Mouse (Mus musculus) heart, embryonic 15.5 days (tissue): ENCODE measurements around the gene Wipf3. TPM values are rescaled to one million over a fixed set of nuclear protein-coding genes. Genes with fewer than 3 reads are reported as not detected.

Source experiments
- ATAC-seq: fragments of 200-750 bp; cut with Nextera tagmentation; replicated peaks from 2 replicates; pipeline ENCODE4 v1.8.0; 2017; ENCODE audit warnings: low read depth, moderate TSS enrichment; ENCODE audit not compliant: insufficient number of reproducible peaks, insufficient read depth, low FRiP score
- H3K27ac ChIP-seq: fragments of 300-500 bp; sonication (generic); 2 replicates; pipeline ENCODE4 v1.5.1; 2015; ENCODE audit warnings: mild to moderate bottlenecking, inconsistent platforms
- H3K27me3 ChIP-seq: fragments of 300-500 bp; sonication (generic); 2 replicates; pipeline ENCODE4 v1.6.1; 2015; ENCODE audit warnings: inconsistent platforms
- H3K36me3 ChIP-seq: fragments of 300-500 bp; sonication (generic); 2 replicates; pipeline ENCODE4 v1.6.1; 2015; ENCODE audit warnings: mild to moderate bottlenecking, inconsistent platforms
- H3K4me1 ChIP-seq: fragments of 300-500 bp; sonication (generic); replicated peaks from 2 replicates; pipeline ENCODE4 v1.6.1; 2015; ENCODE audit warnings: inconsistent platforms
- H3K4me2 ChIP-seq: fragments of 300-500 bp; sonication (generic); 2 replicates; pipeline ENCODE4 v1.6.1; 2015; ENCODE audit warnings: inconsistent platforms, mild to moderate bottlenecking, moderate library complexity
- H3K4me3 ChIP-seq: fragments of 300-500 bp; sonication (generic); 2 replicates; pipeline ENCODE4 v1.5.1; 2015; ENCODE audit warnings: mild to moderate bottlenecking, inconsistent platforms
- H3K9ac ChIP-seq: fragments of 300-500 bp; sonication (generic); 2 replicates; pipeline ENCODE4 v1.6.1; 2015; ENCODE audit warnings: mild to moderate bottlenecking, inconsistent platforms
- H3K9me3 ChIP-seq: fragments of 300-500 bp; sonication (generic); replicated peaks from 2 replicates; pipeline ENCODE4 v1.6.1; 2016; ENCODE audit warnings: inconsistent platforms
- WGBS: fragments of 180-500 bp; shearing (Covaris S2); methylation state at CpG from one replicate; pipeline ENCODE4 v1.1.7; 2015; ENCODE audit warnings: mixed read lengths; 5-methylcytosine and 5-hydroxymethylcytosine counted together
- polyA plus RNA-seq: library from polyadenylated mRNA; unstranded; fragments of >200 nt; fragmentation: Nextera tagmentation; extraction: Ambion mirVana; gene quantifications from 2 replicates; pipeline ENCODE4 v1.2.1, GENCODE M21; 2015

The Wipf3 gene
- polyA plus RNA-seq, 1 experiment from 2014 or later: 3.4 TPM

DNA sequence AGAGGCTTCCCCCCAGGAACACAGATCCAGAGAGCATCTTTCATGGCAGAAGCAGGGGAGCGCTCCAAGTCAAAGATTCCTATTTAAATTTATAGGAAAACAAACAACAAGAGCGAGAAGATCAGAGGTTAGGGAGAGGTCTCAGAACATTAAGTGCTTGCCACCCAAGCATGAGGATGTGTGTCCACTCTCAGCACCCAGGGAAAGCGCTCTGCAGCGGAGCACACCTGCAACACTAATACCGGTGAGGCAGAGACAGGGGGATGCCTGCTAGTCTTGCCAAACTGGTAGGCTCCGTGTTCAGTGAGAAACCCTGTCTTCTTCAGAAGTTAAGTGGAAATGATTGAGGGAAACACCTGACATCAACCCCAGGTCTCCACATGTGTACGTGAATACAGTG is 110.0 kb downstream of the Wipf3 start:
- Histone ChIP-seq H3K9me3 (no peaks in the 10 kb centered on the region), H3K4me3 (no peak overlapping the region), H3K27ac (no peak overlapping the region), H3K36me3 (no peaks in the 10 kb centered on the region), H3K4me2 (no peak overlapping the region), H3K27me3 (0 out of 2 replicates have a peak, but pooled peaks cover 2% of the 10 kb centered on the region), H3K4me1 (peaks cover 22% of the 10 kb centered on the region), H3K9ac (no peak overlapping the region)
- ATAC-seq: no peak
- WGBS: 86% methylated on average over 7 of the region's 7 CpGs

DNA sequence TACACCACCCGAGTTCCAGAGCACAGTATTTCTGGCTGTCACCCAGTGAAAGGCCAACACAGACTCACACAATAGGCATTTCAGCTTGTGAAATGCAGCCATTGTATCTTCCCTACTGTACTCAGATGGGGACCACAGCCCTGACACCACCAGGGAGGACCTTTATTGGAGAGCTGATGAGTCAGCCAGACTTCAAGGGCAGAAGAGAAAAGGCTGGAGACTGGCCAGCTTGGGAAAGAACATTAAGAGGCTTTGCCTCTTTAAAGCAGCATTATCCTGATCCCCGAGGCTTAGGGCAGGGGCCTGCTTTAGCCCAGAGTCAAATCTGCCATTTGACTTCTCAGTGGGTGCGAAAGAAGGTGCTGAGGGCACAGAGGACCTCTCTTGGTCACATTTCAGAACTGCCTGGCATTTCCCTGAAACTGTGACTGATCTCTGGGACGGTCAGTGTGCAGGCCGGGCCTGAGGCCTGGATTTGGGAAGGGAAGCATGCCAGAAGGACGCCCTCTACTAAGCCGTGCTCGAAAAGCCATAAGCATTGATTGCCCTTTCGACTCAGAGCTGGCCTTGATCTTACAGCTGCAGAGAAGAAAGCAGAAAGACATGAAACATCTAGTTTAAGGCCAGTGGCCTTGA is 111.0 kb downstream of the Wipf3 start:
- H3K9me3 ChIP-seq: no peaks in the 10 kb centered on the region
- peaks cover 22% of the 10 kb centered on the region for H3K4me1 ChIP-seq
- no peak overlapping the region for H3K4me2 ChIP-seq
- 0 out of 2 replicates have a peak, but pooled peaks cover 3% of the 10 kb centered on the region for H3K27me3 ChIP-seq
- no peak overlapping the region for H3K9ac ChIP-seq
- no peak overlapping the region for H3K4me3 ChIP-seq
- WGBS: 51% methylated on average over 9 of the region's 9 CpGs
- peak overlapping the region; percentile 49 for H3K27ac ChIP-seq
- ATAC-seq: no peak; the same call in 1 of the 2 replicates
- H3K36me3 ChIP-seq: no peaks in the 10 kb centered on the region

DNA sequence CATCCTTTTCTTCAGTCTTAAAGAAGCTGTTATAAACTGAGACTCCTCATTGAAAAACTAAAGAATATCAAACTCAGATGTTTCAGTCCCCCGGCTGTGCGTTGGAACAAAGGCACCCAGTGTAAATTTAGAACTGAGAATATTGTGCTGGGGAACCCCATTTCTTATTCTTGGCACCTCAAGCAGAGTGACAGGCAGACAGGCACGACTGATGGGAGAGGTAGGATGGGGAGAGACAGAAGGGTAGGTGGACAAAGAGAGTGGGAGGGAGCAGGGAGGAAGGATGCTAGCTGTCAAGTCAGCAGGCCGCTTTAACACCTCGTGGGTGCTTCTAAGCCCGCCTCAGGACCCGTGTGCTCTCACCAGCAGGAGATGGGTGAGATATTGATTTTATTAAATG is 113.4 kb downstream of the Wipf3 start:
- Histone ChIP-seq H3K27me3 (0 out of 2 replicates have a peak, but pooled peaks cover 3% of the 10 kb centered on the region), H3K4me3 (no peak overlapping the region), H3K9ac (no peak overlapping the region), H3K4me2 (no peak overlapping the region), H3K36me3 (no peaks in the 10 kb centered on the region), H3K27ac (no peak overlapping the region), H3K4me1 (peaks cover 15% of the 10 kb centered on the region), H3K9me3 (no peaks in the 10 kb centered on the region)
- no peak for ATAC-seq
- WGBS: 75% methylated on average over 7 of the region's 7 CpGs

DNA sequence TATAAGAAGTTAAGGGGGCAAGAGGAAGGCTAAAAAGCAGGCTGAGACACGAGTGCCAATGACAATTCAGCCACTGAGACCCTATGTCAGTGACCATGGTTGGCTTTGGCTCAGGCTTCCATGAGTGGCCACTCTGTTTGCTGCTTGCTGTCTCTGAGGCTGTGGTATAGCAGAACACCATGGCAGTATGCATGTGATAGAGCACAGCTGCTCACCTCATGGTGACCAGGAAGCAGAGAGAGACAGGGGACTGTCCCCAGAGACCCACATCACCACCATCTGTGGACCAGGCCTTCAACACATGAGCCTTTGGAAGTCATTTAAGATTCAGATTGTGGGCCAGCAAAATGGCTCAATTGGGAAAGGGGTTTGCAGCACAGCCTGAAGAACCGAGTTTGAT is 114.2 kb downstream of the Wipf3 start:
- no peak for ATAC-seq
- WGBS: 74% methylated on average over 2 of the region's 2 CpGs

DNA sequence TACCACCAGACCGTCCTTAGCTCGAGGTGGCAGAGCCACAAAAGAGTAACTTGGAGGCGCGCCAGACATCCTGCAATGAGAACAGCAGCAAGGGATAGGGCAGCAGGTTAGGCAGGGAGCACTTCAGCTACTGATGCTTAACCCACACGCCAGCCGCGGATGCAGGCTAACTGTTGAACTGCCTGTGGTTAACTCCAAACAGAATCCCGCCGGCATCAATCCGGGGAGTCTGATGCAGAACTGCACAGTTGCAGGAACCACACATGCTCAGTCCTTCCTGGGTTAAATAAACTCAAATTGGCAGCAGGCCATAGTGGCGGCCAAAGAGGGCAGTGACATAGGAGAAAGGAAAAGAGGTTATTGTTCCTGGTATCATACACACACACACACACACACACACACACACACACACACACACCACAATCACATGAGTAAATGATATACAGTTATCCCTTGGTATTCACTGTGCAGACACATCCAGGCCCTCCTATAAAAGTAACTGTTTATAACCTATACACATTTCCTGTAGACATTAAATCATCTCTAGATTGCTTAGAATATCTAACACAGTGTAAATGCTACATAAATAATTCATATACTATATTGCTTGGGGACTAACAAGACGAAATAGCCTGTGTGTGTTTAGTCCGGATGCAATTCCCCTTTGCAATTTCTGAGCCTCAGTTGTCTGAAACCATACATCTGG is 119.1 kb downstream of the Wipf3 start:
- no peak overlapping the region for H3K4me2 ChIP-seq
- WGBS: 51% methylated on average over 13 of the region's 13 CpGs
- no peaks in the 10 kb centered on the region for H3K36me3 ChIP-seq
- H3K9me3 ChIP-seq: no peaks in the 10 kb centered on the region
- 0 out of 2 replicates have a peak, but pooled peaks cover 3% of the 10 kb centered on the region for H3K27me3 ChIP-seq
- no peak overlapping the region for H3K9ac ChIP-seq
- no peak overlapping the region for H3K4me3 ChIP-seq
- H3K4me1 ChIP-seq: peaks cover 17% of the 10 kb centered on the region
- no peak overlapping the region for H3K27ac ChIP-seq
- no peak for ATAC-seq

More for the DNA sequence above, 114.2 kb downstream of the Wipf3 start:
- H3K4me1 ChIP-seq: peaks cover 20% of the 10 kb centered on the region
- H3K4me3 ChIP-seq: no peak overlapping the region
- no peak overlapping the region for H3K9ac ChIP-seq
- 0 out of 2 replicates have a peak, but pooled peaks cover 3% of the 10 kb centered on the region for H3K27me3 ChIP-seq
- H3K27ac ChIP-seq: no peak overlapping the region
- H3K4me2 ChIP-seq: no peak overlapping the region
- no peaks in the 10 kb centered on the region for H3K36me3 ChIP-seq
- no peaks in the 10 kb centered on the region for H3K9me3 ChIP-seq

DNA sequence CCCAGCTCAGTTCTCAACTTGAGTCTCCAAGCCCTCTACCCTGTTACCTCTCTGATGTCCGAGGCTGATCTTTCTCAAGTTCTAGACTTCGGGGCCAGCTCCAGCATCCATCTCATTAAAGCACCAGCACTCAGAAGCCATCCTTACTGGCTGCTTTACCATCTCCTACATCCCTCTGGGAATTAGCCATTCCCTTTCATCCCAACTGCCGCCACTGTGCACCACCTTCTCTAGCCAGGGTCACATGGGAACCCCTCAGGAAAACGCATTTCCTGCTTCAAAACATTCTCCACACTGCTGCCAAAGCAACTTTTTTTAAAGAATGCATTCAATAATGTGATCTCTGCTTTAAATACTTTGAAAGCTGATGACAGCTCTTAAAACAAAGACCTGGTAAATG is 119.9 kb downstream of the Wipf3 start:
- no peak overlapping the region for H3K27ac ChIP-seq
- no peak for ATAC-seq
- H3K27me3 ChIP-seq: 0 out of 2 replicates have a peak, but pooled peaks cover 2% of the 10 kb centered on the region
- no peak overlapping the region for H3K9ac ChIP-seq
- H3K36me3 ChIP-seq: no peaks in the 10 kb centered on the region
- WGBS: 54% methylated on average over 4 of the region's 4 CpGs
- no peak overlapping the region for H3K4me3 ChIP-seq
- no peak overlapping the region for H3K4me2 ChIP-seq
- peaks cover 20% of the 10 kb centered on the region for H3K4me1 ChIP-seq
- H3K9me3 ChIP-seq: no peaks in the 10 kb centered on the region

DNA sequence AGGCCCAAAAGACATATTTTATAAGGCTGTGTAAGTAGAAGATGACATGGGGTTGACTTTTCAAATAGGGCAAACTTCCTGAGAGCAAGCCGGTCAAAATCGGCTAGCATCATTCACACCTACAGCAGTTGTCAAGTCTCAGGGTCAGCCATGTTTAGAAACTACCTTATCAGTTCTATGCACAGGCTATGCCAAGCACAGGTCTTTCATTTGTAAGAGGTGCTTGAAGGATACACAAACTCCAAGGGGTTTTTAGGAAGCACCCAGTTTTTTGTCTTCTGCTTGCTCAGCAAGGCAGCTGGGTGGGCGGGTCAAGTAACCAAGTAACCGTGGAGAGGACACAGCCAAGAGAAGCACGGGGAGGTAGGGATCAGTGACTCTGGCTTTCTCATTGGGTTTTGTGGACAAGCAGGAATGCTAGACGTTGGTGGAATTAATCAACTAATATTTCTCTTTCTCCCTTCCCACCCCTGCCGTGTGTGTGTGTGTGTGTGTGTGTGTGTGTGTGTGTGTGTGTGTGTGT is 121.5 kb downstream of the Wipf3 start:
- ATAC-seq: no peak
- H3K4me1 ChIP-seq: peaks cover 26% of the 10 kb centered on the region

DNA sequence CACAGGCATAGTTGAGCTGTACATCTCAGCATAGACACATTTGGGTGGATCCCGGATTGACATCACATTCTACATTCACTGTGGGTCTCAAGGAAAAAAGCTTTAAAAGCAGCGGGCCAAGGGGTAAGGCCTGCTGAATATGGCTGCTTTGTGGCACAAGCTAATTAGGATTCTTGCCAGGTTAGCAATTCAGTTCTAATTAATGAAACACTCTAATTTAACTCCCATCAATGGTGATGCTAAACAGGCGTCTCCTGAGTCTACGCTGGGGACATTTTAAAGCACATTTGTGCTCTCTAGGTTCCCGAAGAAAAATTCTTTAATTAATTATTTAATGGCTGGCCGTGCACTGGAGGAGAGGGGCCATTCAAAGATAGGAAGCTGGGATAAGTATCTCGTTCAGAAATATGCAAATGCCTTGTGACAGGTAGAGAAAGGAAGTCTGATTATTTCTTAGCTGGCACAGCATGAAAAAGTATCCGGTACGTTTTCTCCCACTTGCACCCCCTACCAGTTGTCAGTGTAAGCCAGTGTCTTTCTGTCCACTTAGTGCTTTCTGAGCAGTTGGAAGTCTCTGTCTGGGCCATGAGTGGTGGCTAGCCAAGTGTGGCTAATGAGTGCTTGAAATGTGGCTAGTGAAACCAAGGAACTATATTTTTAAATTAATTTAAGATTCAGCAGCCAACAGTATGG is 123.5 kb downstream of the Wipf3 start:
- no peaks in the 10 kb centered on the region for H3K27me3 ChIP-seq
- 85% methylated on average over 9 of the region's 9 CpGs for WGBS
- ATAC-seq: no peak

More for the DNA sequence above, 121.5 kb downstream of the Wipf3 start:
- WGBS: 35% methylated on average over 6 of the region's 7 CpGs
- Histone ChIP-seq H3K27me3 (no peaks in the 10 kb centered on the region), H3K27ac (no peak overlapping the region), H3K4me2 (no peak overlapping the region), H3K36me3 (no peaks in the 10 kb centered on the region), H3K9me3 (no peaks in the 10 kb centered on the region), H3K9ac (no peak overlapping the region), H3K4me3 (no peak overlapping the region)

More for the DNA sequence above, 123.5 kb downstream of the Wipf3 start:
- H3K9me3 ChIP-seq: no peaks in the 10 kb centered on the region
- no peak overlapping the region for H3K4me2 ChIP-seq
- no peaks in the 10 kb centered on the region for H3K36me3 ChIP-seq
- no peak overlapping the region for H3K9ac ChIP-seq
- H3K4me3 ChIP-seq: no peak overlapping the region
- peaks cover 26% of the 10 kb centered on the region for H3K4me1 ChIP-seq
- no peak overlapping the region for H3K27ac ChIP-seq

Other genes with a start within 250 kb of the Wipf3 start
- 16.3 and 17.8 TPM in 2 replicates for gene Prr15, start 103.8 kb upstream of the Wipf3 start, polyA plus RNA-seq
- 7.1 and 7.6 TPM in 2 replicates for gene Scrn1, start 136.9 kb downstream of the Wipf3 start, polyA plus RNA-seq
- 4.9 and 5.1 TPM in 2 replicates for gene Plekha8, start 165.5 kb downstream of the Wipf3 start, polyA plus RNA-seq
- 22.2 and 26.4 TPM in 2 replicates for gene Fkbp14, start 167.7 kb downstream of the Wipf3 start, polyA plus RNA-seq